Mouse (Mus musculus) cerebellum, postnatal 36 days (tissue): ENCODE measurements around the gene Gm10037.

Source experiments
- DNase-seq, 2 experiments: peaks; one replicate each; pipeline ENCODE4 v3.0.0; 2021 to 2022; ENCODE audit warnings: mixed read lengths in 2 of 2

Gm10037 gene

GRCm38 (mm10) chr13:67876699-67877254 lies 45.9 kb downstream of the Gm10037 start:
- DNase-seq = no peak

DNA sequence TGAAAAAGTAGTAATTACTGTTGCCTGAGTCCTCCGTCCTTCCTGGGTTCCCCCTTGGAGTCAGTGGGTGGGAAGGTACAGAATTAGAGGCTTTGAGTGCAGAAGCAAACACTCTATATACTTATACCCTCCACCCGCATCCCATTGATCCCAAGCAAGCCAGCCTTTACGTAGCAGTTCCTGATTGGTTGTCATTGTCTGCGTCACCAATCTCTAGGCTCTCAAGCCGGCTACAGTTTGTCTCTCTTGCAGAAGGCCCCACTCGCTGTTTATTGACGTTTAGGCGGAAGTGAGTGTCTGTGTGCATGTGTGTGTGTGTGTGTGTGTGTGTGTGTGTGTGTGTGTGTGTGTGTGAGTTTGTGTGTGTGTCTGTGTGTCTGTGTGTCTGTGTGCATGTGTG lies 53.1 kb downstream of the Gm10037 start:
- no peak for DNase-seq
